Mouse (Mus musculus): Measurements from ENCODE around the gene Grm4. TPM values are rescaled to one million over a fixed set of nuclear protein-coding genes. Genes with fewer than 3 reads are reported as not detected.

The Grm4 gene
- total and polyA plus RNA-seq, 2 experiments, result not detected

GRCm38 (mm10) chr17:27434066-27434465 lies 87.1 kb downstream of the Grm4 start:
- Histone ChIP-seq H3K9ac (ENCODE audit: low read depth, low read length) (no peak overlapping the region), H3K27ac (replicated peaks; ENCODE audit: insufficient read depth, low read depth, low read length) (no peak overlapping the region), H3K4me3 (ENCODE audit: insufficient read depth, low read depth, low read length) (no peak overlapping the region), H3K36me3 (ENCODE audit: control insufficient read depth, insufficient read depth, low read length) (no peaks in the 10 kb centered on the region), H3K4me1 (ENCODE audit: control insufficient read depth, insufficient read depth, low read length) (no peaks in the 10 kb centered on the region), H3K79me2 (ENCODE audit: control insufficient read depth, insufficient read depth, low read length) (no peaks in the 10 kb centered on the region), H3K27me3 (ENCODE audit: control insufficient read depth, insufficient read depth, low read length) (no peaks in the 10 kb centered on the region)
- WGBS, result 79% methylated on average over 1 of the region's 1 CpGs
- no peak for DNase-seq (ENCODE audit: extremely low read depth, low read depth, low spot score)
- no peak for TF ChIP-seq CTCF (IDR thresholded peaks at IDR 0.05; ENCODE audit: low read depth, low read length)

GRCm38 (mm10) chr17:27433179-27433680 lies 88.0 kb downstream of the Grm4 start:
- no peak for TF ChIP-seq CTCF (IDR thresholded peaks at IDR 0.05; ENCODE audit: low read depth, low read length)
- no peak for TF ChIP-seq POLR2A (IDR thresholded peaks at IDR 0.05; ENCODE audit: extremely low read depth, insufficient read depth, low read length)
- H3K79me2 ChIP-seq (ENCODE audit: control insufficient read depth, insufficient read depth, low read length), result no peaks in the 10 kb centered on the region
- H3K4me1 ChIP-seq (ENCODE audit: control insufficient read depth, insufficient read depth, low read length), result no peaks in the 10 kb centered on the region
- no peak overlapping the region for H3K27ac ChIP-seq (replicated peaks; ENCODE audit: insufficient read depth, low read depth, low read length)
- H3K4me3 ChIP-seq (ENCODE audit: insufficient read depth, low read depth, low read length), result no peak overlapping the region
- no peaks in the 10 kb centered on the region for H3K27me3 ChIP-seq (ENCODE audit: control insufficient read depth, insufficient read depth, low read length)
- no peaks in the 10 kb centered on the region for H3K36me3 ChIP-seq (ENCODE audit: control insufficient read depth, insufficient read depth, low read length)
- WGBS, result 74% methylated on average over 3 of the region's 3 CpGs
- no peak for DNase-seq (ENCODE audit: extremely low read depth, low read depth, low spot score)
- no peak overlapping the region for H3K9ac ChIP-seq (ENCODE audit: low read depth, low read length)

GRCm38 (mm10) chr17:27432145-27432650 lies 89.0 kb downstream of the Grm4 start:
- WGBS, result 78% methylated on average over 9 of the region's 9 CpGs

GRCm38 (mm10) chr17:27431049-27431839 lies 90.0 kb downstream of the Grm4 start:
- Histone ChIP-seq H3K27ac (replicated peaks; ENCODE audit: insufficient read depth, low read depth, low read length) (no peak overlapping the region), H3K4me3 (ENCODE audit: insufficient read depth, low read depth, low read length) (no peak overlapping the region), H3K79me2 (ENCODE audit: control insufficient read depth, insufficient read depth, low read length) (no peaks in the 10 kb centered on the region), H3K36me3 (ENCODE audit: control insufficient read depth, insufficient read depth, low read length) (no peaks in the 10 kb centered on the region), H3K9ac (ENCODE audit: low read depth, low read length) (no peak overlapping the region), H3K27me3 (ENCODE audit: control insufficient read depth, insufficient read depth, low read length) (no peaks in the 10 kb centered on the region), H3K4me1 (ENCODE audit: control insufficient read depth, insufficient read depth, low read length) (no peaks in the 10 kb centered on the region)
- no peak for TF ChIP-seq POLR2A (IDR thresholded peaks at IDR 0.05; ENCODE audit: extremely low read depth, insufficient read depth, low read length)
- no peak for TF ChIP-seq CTCF (IDR thresholded peaks at IDR 0.05; ENCODE audit: low read depth, low read length)
- WGBS, result 84% methylated on average over 26 of the region's 26 CpGs
- DNase-seq (ENCODE audit: extremely low read depth, low read depth, low spot score), result no peak

More at GRCm38 (mm10) chr17:27432145-27432650, 89.0 kb downstream of the Grm4 start:
- no peaks in the 10 kb centered on the region for H3K27me3 ChIP-seq (ENCODE audit: control insufficient read depth, insufficient read depth, low read length)
- H3K79me2 ChIP-seq (ENCODE audit: control insufficient read depth, insufficient read depth, low read length), result no peaks in the 10 kb centered on the region
- no peak overlapping the region for H3K27ac ChIP-seq (replicated peaks; ENCODE audit: insufficient read depth, low read depth, low read length)
- no peaks in the 10 kb centered on the region for H3K36me3 ChIP-seq (ENCODE audit: control insufficient read depth, insufficient read depth, low read length)
- DNase-seq (ENCODE audit: extremely low read depth, low read depth, low spot score), result no peak
- TF ChIP-seq POLR2A (IDR thresholded peaks at IDR 0.05; ENCODE audit: extremely low read depth, insufficient read depth, low read length) (no peak), CTCF (IDR thresholded peaks at IDR 0.05; ENCODE audit: low read depth, low read length) (no peak)
- H3K4me1 ChIP-seq (ENCODE audit: control insufficient read depth, insufficient read depth, low read length), result no peaks in the 10 kb centered on the region
- no peak overlapping the region for H3K4me3 ChIP-seq (ENCODE audit: insufficient read depth, low read depth, low read length)
- H3K9ac ChIP-seq (ENCODE audit: low read depth, low read length), result no peak overlapping the region

- DNase-seq (ENCODE audit: extremely low read depth, low read depth, low spot score), result no peak
Observed at GRCm38 (mm10) chr17:27429757-27430156, 91.4 kb downstream of the Grm4 start.

GRCm38 (mm10) chr17:27425016-27425415 lies 96.2 kb downstream of the Grm4 start:
- Histone ChIP-seq H3K4me3 (ENCODE audit: insufficient read depth, low read depth, low read length) (no peak overlapping the region), H3K4me1 (ENCODE audit: control insufficient read depth, insufficient read depth, low read length) (no peaks in the 10 kb centered on the region), H3K36me3 (ENCODE audit: control insufficient read depth, insufficient read depth, low read length) (no peaks in the 10 kb centered on the region), H3K27ac (replicated peaks; ENCODE audit: insufficient read depth, low read depth, low read length) (no peak overlapping the region), H3K9ac (ENCODE audit: low read depth, low read length) (no peak overlapping the region), H3K79me2 (ENCODE audit: control insufficient read depth, insufficient read depth, low read length) (no peaks in the 10 kb centered on the region), H3K27me3 (ENCODE audit: control insufficient read depth, insufficient read depth, low read length) (no peaks in the 10 kb centered on the region)
- 83% methylated on average over 2 of the region's 2 CpGs for WGBS
- DNase-seq (ENCODE audit: extremely low read depth, low read depth, low spot score), result no peak
- TF ChIP-seq POLR2A (IDR thresholded peaks at IDR 0.05; ENCODE audit: extremely low read depth, insufficient read depth, low read length), result no peak
- TF ChIP-seq CTCF (IDR thresholded peaks at IDR 0.05; ENCODE audit: low read depth, low read length), result no peak

More at GRCm38 (mm10) chr17:27429757-27430156, 91.4 kb downstream of the Grm4 start:
- TF ChIP-seq POLR2A (IDR thresholded peaks at IDR 0.05; ENCODE audit: extremely low read depth, insufficient read depth, low read length), result no peak
- no peak for TF ChIP-seq CTCF (IDR thresholded peaks at IDR 0.05; ENCODE audit: low read depth, low read length)
- no peaks in the 10 kb centered on the region for H3K27me3 ChIP-seq (ENCODE audit: control insufficient read depth, insufficient read depth, low read length)
- no peaks in the 10 kb centered on the region for H3K4me1 ChIP-seq (ENCODE audit: control insufficient read depth, insufficient read depth, low read length)
- WGBS, result 33% methylated on average over 9 of the region's 9 CpGs
- H3K4me3 ChIP-seq (ENCODE audit: insufficient read depth, low read depth, low read length), result no peak overlapping the region
- no peaks in the 10 kb centered on the region for H3K36me3 ChIP-seq (ENCODE audit: control insufficient read depth, insufficient read depth, low read length)
- no peaks in the 10 kb centered on the region for H3K79me2 ChIP-seq (ENCODE audit: control insufficient read depth, insufficient read depth, low read length)
- no peak overlapping the region for H3K9ac ChIP-seq (ENCODE audit: low read depth, low read length)
- no peak overlapping the region for H3K27ac ChIP-seq (replicated peaks; ENCODE audit: insufficient read depth, low read depth, low read length)

Data from liver, adult 2 months (tissue).